Mouse (Mus musculus): ENCODE measurements around the gene Hdc.

- TF ChIP-seq TBP (IDR thresholded peaks at IDR 0.05; ENCODE audit: low read depth, low read length) (no peak), POLR2A (IDR thresholded peaks at IDR 0.05; ENCODE audit: control insufficient read depth in 1 of 2, insufficient read depth in 1 of 2, low read depth in 1 of 2, low read length in 2 of 2, poor library complexity in 1 of 2) (no peak), TCF12 (IDR thresholded peaks at IDR 0.05; ENCODE audit: low read depth, low read length) (no peak), EP300 (IDR thresholded peaks at IDR 0.05; ENCODE audit: low read depth in 1 of 2, low read length in 2 of 2) (no peak), CHD1 (IDR thresholded peaks at IDR 0.05; ENCODE audit: low read depth, low read length) (no peak), USF1 (IDR thresholded peaks at IDR 0.05; ENCODE audit: low read depth, low read length) (no peak), KAT2A (conservative IDR thresholded peaks at IDR 0.05; ENCODE audit: low read depth, low read length) (no peak), ETS1 (IDR thresholded peaks at IDR 0.05; ENCODE audit: low read depth, low read length) (no peak), BHLHE40 (IDR thresholded peaks at IDR 0.05; ENCODE audit: borderline replicate concordance, low read depth, low read length) (no peak), MAX (IDR thresholded peaks at IDR 0.05; ENCODE audit: low read length) (no peak), CTCF (IDR thresholded peaks at IDR 0.05 in 2 of 3, conservative IDR thresholded peaks at IDR 0.05 in 1 of 3; ENCODE audit: control insufficient read depth in 1 of 3, insufficient read depth in 1 of 3, low read depth in 2 of 3, low read length in 3 of 3, poor library complexity in 1 of 3, severe bottlenecking in 1 of 3) (no peak), HCFC1 (IDR thresholded peaks at IDR 0.05; ENCODE audit: low read depth, low read length) (no peak), NRF1 (IDR thresholded peaks at IDR 0.05; ENCODE audit: insufficient read depth, low read depth, low read length, poor library complexity, severe bottlenecking) (no peak), ELF1 (IDR thresholded peaks at IDR 0.05; ENCODE audit: low read depth, low read length) (no peak)
These were observed 73.8 kb downstream of the Hdc start for GRCm38 (mm10) chr2:126545297-126545696.
